Mouse (Mus musculus): ENCODE measurements around the gene Scube1.

- TF ChIP-seq CTCF (IDR thresholded peaks at IDR 0.05; ENCODE audit: low read depth) (no peak), EP300 (IDR thresholded peaks at IDR 0.05; ENCODE audit: low read depth) (no peak)
Observed at GRCm38 (mm10) chr15:83765388-83766029, 40.7 kb upstream of the Scube1 start.
